Mouse (Mus musculus): ENCODE data around the gene Odf2. TPM values are rescaled to one million over a fixed set of nuclear protein-coding genes. Genes with fewer than 3 reads are reported as not detected.

Gene Odf2
- polyA plus RNA-seq, 1 experiment from 2014 or later = 44.9 TPM

DNA sequence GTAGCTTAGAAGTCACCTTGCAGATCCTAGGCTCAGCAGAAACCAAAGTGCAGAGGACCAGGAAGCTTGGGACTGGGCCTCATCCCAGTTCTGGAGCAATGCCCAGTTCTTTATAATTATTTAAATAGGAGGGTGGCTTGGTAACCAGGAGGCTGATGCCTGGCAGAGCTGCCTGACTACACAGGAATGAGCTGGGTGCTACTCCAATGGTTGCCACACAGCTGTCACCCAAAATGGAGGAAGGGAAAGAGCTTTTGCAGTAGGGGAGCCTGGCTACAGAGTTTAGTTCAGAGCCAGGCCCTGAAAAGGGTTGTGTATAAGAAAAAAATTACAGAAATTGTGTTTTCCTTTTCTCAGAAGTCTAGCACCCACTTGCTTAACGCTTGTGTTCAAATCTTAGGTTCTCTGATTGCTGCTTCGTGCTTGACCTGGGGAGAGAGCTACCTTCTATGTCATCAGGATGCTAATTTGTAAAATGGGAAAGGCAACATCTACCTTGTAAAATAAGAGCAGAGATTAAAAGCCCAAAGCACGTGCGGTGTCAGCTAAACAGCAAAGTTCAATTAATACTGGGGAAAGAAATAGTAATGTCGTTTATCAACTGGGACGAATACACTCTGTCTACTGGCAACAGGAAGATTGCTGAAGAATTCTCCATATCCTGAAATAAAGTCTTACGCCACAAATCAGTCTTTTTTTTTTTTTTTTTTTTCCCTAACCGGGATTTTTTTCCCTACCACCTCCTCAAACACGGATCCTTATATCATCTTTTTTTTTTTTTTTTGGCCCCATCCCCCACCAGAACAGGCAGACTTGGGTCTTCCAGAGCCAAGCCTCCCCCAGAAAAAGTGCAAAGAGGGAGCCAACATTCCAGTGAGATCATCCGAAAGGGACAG, 75.6 kb downstream of the Odf2 start:
- peaks cover 22% of the 10 kb centered on the region for H3K4me1 ChIP-seq (replicated peaks)
- 15% methylated on average over 10 of the region's 10 CpGs for WGBS
- no peak for ATAC-seq

GRCm38 (mm10) chr2:29965250-29965843, 76.3 kb downstream of the Odf2 start, which contains the start of gene Sptan1:
Gene Sptan1 (plus strand): TSS chr2:29965560.
- no peaks in the 10 kb centered on the region for H3K9me3 ChIP-seq
- peaks cover 22% of the 10 kb centered on the region for H3K4me1 ChIP-seq (replicated peaks)
- H3K27me3 ChIP-seq (replicated peaks) = no peaks in the 10 kb centered on the region
- H3K36me3 ChIP-seq = no peaks in the 10 kb centered on the region
- peak within 1 kb of the TSS; percentile 98 for H3K9ac ChIP-seq
- peak; percentile 99 for ATAC-seq
- peak within 1 kb of the TSS; percentile 96 for H3K4me3 ChIP-seq (replicated peaks)
- H3K4me2 ChIP-seq (replicated peaks) = peak within 1 kb of the TSS; percentile 70
- H3K27ac ChIP-seq = peak within 1 kb of the TSS; percentile 93
- under 1% methylated on average over 82 of the region's 82 CpGs for WGBS

More for the DNA sequence above, 75.6 kb downstream of the Odf2 start:
- no peaks in the 10 kb centered on the region for H3K36me3 ChIP-seq
- H3K4me3 ChIP-seq (replicated peaks) = peak overlapping the region; percentile 96
- no peaks in the 10 kb centered on the region for H3K9me3 ChIP-seq
- peak overlapping the region; percentile 93 for H3K27ac ChIP-seq
- H3K27me3 ChIP-seq (replicated peaks) = no peaks in the 10 kb centered on the region
- H3K4me2 ChIP-seq (replicated peaks) = peak overlapping the region; percentile 70
- H3K9ac ChIP-seq = peak overlapping the region; percentile 98

DNA sequence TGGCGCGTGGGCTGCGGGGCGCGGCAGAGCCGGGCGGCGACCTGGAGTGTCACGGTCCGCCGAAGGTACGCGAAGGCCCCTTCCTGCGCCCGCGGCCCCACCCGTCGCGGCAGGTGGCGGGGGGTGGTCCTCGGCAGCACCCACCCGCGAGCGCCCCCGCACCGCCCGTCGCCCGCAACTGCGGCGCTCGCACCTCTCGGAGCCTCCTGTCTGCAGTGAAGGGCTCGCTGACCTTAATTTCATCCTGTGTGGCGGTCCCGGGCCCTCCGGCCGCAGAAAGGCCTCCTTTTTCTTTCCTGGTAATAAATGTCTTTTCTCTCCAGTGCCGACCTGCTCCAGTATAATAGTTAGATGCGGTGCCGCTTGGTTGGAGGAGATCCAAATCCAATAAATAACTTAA, 76.9 kb downstream of the Odf2 start:
- WGBS = under 1% methylated on average over 39 of the region's 41 CpGs
- Histone ChIP-seq H3K9me3 (no peaks in the 10 kb centered on the region), H3K36me3 (no peaks in the 10 kb centered on the region), H3K4me2 (replicated peaks) (peak overlapping the region; percentile 70), H3K4me3 (replicated peaks) (peak overlapping the region; percentile 96), H3K27ac (peak overlapping the region; percentile 93), H3K9ac (peak overlapping the region; percentile 98), H3K4me1 (replicated peaks) (peaks cover 22% of the 10 kb centered on the region), H3K27me3 (replicated peaks) (no peaks in the 10 kb centered on the region)
- ATAC-seq = peak; percentile 18; the same call in 1 of the 2 replicates

- Histone ChIP-seq H3K27me3 (replicated peaks) (no peaks in the 10 kb centered on the region), H3K27ac (no peak overlapping the region), H3K9me3 (no peaks in the 10 kb centered on the region), H3K36me3 (no peaks in the 10 kb centered on the region), H3K4me3 (replicated peaks) (peak overlapping the region; percentile 96), H3K4me1 (replicated peaks) (peaks cover 24% of the 10 kb centered on the region), H3K9ac (peak overlapping the region; percentile 98; the same call in 1 of the 2 replicates), H3K4me2 (replicated peaks) (peak overlapping the region; percentile 70)
- ATAC-seq = no peak
- WGBS = 68% methylated on average over 2 of the region's 2 CpGs
Measured at GRCm38 (mm10) chr2:29966826-29967225, 77.8 kb downstream of the Odf2 start.

- peak overlapping the region; percentile 70; the same call in 1 of the 2 replicates for H3K4me2 ChIP-seq (replicated peaks)
- H3K27ac ChIP-seq = no peak overlapping the region
- H3K9ac ChIP-seq = no peak overlapping the region
- peaks cover 31% of the 10 kb centered on the region for H3K4me1 ChIP-seq (replicated peaks)
- H3K4me3 ChIP-seq (replicated peaks) = no peak overlapping the region; the same call in 1 of the 2 replicates
- no peaks in the 10 kb centered on the region for H3K27me3 ChIP-seq (replicated peaks)
- WGBS = 65% methylated on average over 5 of the region's 5 CpGs
- no peaks in the 10 kb centered on the region for H3K36me3 ChIP-seq
- no peaks in the 10 kb centered on the region for H3K9me3 ChIP-seq
- ATAC-seq = no peak
Measured at GRCm38 (mm10) chr2:29967768-29968167, 78.7 kb downstream of the Odf2 start.

DNA sequence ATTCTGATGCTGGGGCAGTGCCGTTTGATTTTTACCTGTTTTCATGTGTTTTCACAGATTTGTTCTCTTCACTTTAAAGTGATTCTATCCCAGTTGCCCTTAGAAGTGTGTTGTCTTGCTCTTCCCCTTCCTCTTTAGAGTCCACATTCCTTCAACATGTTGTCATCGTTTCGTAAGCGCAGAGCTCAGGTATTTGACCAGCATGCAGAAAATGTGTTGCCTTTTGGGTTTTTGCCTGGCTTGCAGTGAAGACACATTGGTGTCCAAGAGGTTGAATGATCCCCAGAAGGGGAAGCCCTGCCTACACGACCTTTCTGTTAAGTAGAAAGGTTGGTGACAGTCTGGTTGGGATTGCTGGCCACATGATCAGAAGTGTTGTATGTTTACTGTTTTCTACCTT, 79.6 kb downstream of the Odf2 start:
- Histone ChIP-seq H3K36me3 (no peaks in the 10 kb centered on the region), H3K4me1 (replicated peaks) (peaks cover 31% of the 10 kb centered on the region), H3K9me3 (no peaks in the 10 kb centered on the region), H3K4me2 (replicated peaks) (no peak overlapping the region), H3K27ac (no peak overlapping the region), H3K9ac (no peak overlapping the region), H3K4me3 (replicated peaks) (no peak overlapping the region), H3K27me3 (replicated peaks) (no peaks in the 10 kb centered on the region)
- WGBS = 51% methylated on average over 5 of the region's 5 CpGs
- no peak for ATAC-seq

DNA sequence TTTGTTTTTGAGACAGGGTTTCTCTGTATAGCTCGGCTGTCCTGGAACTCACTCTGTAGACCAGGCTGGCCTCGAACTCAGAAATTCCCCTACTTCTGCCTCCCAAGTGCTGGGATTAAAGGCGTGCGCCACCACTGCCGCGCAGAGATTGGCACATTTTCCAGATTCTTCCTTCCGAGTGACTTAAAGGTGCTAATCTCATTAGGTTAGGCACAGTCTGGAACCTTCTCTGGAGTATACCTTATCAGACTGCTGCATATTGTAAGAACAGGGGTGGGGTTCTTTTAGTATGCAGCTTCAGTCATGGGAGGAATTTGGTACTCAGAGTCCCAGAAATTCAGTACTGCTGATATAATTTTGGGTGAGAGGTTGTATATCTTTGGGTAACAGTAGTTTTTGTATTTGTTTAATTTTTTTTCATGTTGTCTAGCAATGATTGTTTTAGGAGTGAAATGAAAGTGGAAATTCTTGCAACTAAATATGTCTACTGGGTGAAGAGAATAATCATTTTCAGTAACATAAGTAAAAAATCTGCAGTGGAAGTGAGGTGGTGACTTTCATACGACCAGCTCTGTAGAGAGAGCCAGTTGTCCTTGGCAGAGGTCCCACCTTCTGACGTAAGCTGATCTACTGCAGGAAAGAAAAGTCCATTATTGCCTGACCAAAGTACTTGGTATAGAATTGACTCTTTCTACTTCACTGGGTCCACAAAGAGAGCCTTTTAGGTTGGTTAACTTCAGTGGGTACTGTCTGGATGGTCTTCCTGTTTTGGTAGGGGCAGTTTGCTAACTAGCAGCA, 83.0 kb downstream of the Odf2 start:
- Histone ChIP-seq H3K4me3 (replicated peaks) (no peak overlapping the region), H3K9me3 (no peaks in the 10 kb centered on the region), H3K27me3 (replicated peaks) (no peaks in the 10 kb centered on the region), H3K36me3 (peaks cover 7% of the 10 kb centered on the region; the same call in 1 of the 2 replicates), H3K4me1 (replicated peaks) (peaks cover 24% of the 10 kb centered on the region), H3K9ac (no peak overlapping the region), H3K27ac (no peak overlapping the region), H3K4me2 (replicated peaks) (0 out of 2 replicates have a peak overlapping the region, but pooled peaks have one; percentile 11)
- WGBS = 68% methylated on average over 9 of the region's 9 CpGs
- no peak; the same call in 1 of the 2 replicates for ATAC-seq

DNA sequence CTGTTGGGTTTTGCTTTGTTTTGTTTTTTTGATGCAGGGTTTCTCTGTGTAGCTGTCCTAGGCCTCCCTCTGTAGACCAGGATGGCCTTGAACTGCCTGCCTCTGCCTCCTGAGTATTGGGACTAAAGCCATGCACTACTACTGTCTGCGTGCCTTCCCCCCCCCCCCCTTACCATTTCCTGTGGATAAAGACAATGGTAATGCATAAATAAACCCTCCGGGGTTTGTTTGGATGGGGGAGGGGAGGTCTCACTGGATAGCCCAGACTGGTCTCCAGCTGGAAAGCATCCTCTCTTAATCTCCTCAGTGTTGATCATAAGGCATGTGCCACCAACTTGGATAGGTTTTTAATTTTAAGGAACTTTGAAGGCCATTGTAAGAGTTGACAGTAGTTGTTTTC, 84.5 kb downstream of the Odf2 start:
- Histone ChIP-seq H3K36me3 (peaks cover 10% of the 10 kb centered on the region; the same call in 1 of the 2 replicates), H3K4me2 (replicated peaks) (no peak overlapping the region), H3K4me1 (replicated peaks) (peaks cover 13% of the 10 kb centered on the region), H3K27me3 (replicated peaks) (no peaks in the 10 kb centered on the region), H3K9ac (no peak overlapping the region), H3K27ac (no peak overlapping the region), H3K9me3 (no peaks in the 10 kb centered on the region), H3K4me3 (replicated peaks) (no peak overlapping the region)
- 9% methylated on average over 2 of the region's 2 CpGs for whole genome bisulfite sequencing
- ATAC-seq = no peak

DNA sequence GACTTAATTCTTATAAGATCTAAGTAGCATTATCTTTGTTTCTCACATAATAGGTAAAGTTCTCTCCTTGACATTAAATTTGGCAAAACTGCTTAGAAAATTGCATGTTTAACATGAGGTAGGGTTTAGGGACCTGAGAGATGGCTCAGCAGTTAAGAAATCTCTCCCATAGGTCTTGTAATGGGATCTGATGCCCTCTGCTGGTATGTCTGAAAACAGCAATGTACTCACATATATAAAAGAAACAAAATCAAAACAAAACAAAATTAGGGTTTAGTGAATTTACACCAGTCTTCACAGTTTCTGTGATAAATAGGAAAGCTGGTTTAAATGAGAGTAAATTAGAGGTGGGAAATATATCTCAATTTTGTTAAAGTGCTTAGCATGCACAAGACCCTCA, 88.3 kb downstream of the Odf2 start:
- peaks cover 4% of the 10 kb centered on the region; the same call in 1 of the 2 replicates for H3K4me1 ChIP-seq (replicated peaks)
- no peak overlapping the region for H3K9ac ChIP-seq
- H3K27me3 ChIP-seq (replicated peaks) = no peaks in the 10 kb centered on the region
- no peak overlapping the region for H3K4me3 ChIP-seq (replicated peaks)
- H3K9me3 ChIP-seq = no peaks in the 10 kb centered on the region
- no peak overlapping the region for H3K27ac ChIP-seq
- ATAC-seq = no peak
- peaks cover 19% of the 10 kb centered on the region for H3K36me3 ChIP-seq
- H3K4me2 ChIP-seq (replicated peaks) = no peak overlapping the region

- H3K36me3 ChIP-seq = peaks cover 38% of the 10 kb centered on the region
- no peak overlapping the region for H3K4me3 ChIP-seq (replicated peaks)
- no peak overlapping the region for H3K9ac ChIP-seq
- H3K27me3 ChIP-seq (replicated peaks) = no peaks in the 10 kb centered on the region
- no peaks in the 10 kb centered on the region for H3K9me3 ChIP-seq
- no peaks in the 10 kb centered on the region for H3K4me1 ChIP-seq (replicated peaks)
- H3K27ac ChIP-seq = no peak overlapping the region
- H3K4me2 ChIP-seq (replicated peaks) = no peak overlapping the region
- WGBS = 89% methylated on average over 1 of the region's 1 CpGs
- ATAC-seq = no peak
Measured at GRCm38 (mm10) chr2:29980661-29981060, 91.6 kb downstream of the Odf2 start.

Data from intestine, embryonic 15.5 days (tissue).